Mouse (Mus musculus): Measurements from ENCODE around the gene Tmco4. TPM values are rescaled to one million over a fixed set of nuclear protein-coding genes. Genes with fewer than 3 reads are reported as not detected.

Gene Tmco4
- polyA plus RNA-seq, 1 experiment from 2014 or later = 5.3 TPM

- Histone ChIP-seq H3K27ac (ENCODE audit: low read depth) (no peak overlapping the region), H3K27me3 (ENCODE audit: insufficient read depth, low read length) (no peaks in the 10 kb centered on the region), H3K9me3 (ENCODE audit: low read length) (no peaks in the 10 kb centered on the region), H3K4me1 (ENCODE audit: insufficient read depth) (no peaks in the 10 kb centered on the region), H3K9ac (replicated peaks) (no peak overlapping the region), H3K4me2 (ENCODE audit: low read depth, low read length) (no peak overlapping the region), H3K4me3 (ENCODE audit: low read depth, low read length) (no peak overlapping the region), H3K36me3 (replicated peaks; ENCODE audit: insufficient read depth, low read length) (peaks cover 8% of the 10 kb centered on the region)
- 79% methylated on average over 14 of the region's 14 CpGs for WGBS (ENCODE audit: insufficient replicate concordance)
- TF ChIP-seq CTCF (IDR thresholded peaks at IDR 0.05; ENCODE audit: low read depth) (no peak), EP300 (IDR thresholded peaks at IDR 0.05; ENCODE audit: low read depth) (no peak)
- no peak for ATAC-seq
- DNase-seq = no peak
Observed at GRCm38 (mm10) chr4:139018388-139018787, 45.7 kb downstream of the Tmco4 start.

GRCm38 (mm10) chr4:139018976-139019375, 46.3 kb downstream of the Tmco4 start:
- ATAC-seq (no peak), DNase-seq (no peak)
- Histone ChIP-seq H3K27me3 (ENCODE audit: insufficient read depth, low read length) (no peaks in the 10 kb centered on the region), H3K36me3 (replicated peaks; ENCODE audit: insufficient read depth, low read length) (peaks cover 7% of the 10 kb centered on the region), H3K9ac (replicated peaks) (no peak overlapping the region), H3K4me2 (ENCODE audit: low read depth, low read length) (no peak overlapping the region), H3K4me1 (ENCODE audit: insufficient read depth) (no peaks in the 10 kb centered on the region), H3K4me3 (ENCODE audit: low read depth, low read length) (no peak overlapping the region), H3K9me3 (ENCODE audit: low read length) (no peaks in the 10 kb centered on the region), H3K27ac (ENCODE audit: low read depth) (no peak overlapping the region)
- 77% methylated on average over 4 of the region's 4 CpGs for WGBS (ENCODE audit: insufficient replicate concordance)
- TF ChIP-seq CTCF (IDR thresholded peaks at IDR 0.05; ENCODE audit: low read depth) = no peak
- TF ChIP-seq EP300 (IDR thresholded peaks at IDR 0.05; ENCODE audit: low read depth) = no peak

- 0 out of 2 replicates have a peak, but pooled peaks cover 4% of the 10 kb centered on the region for H3K36me3 ChIP-seq (replicated peaks; ENCODE audit: insufficient read depth, low read length)
- no peaks in the 10 kb centered on the region for H3K4me1 ChIP-seq (ENCODE audit: insufficient read depth)
- H3K4me3 ChIP-seq (ENCODE audit: low read depth, low read length) = no peak overlapping the region
- 38% methylated on average over 13 of the region's 13 CpGs for WGBS (ENCODE audit: insufficient replicate concordance)
- TF ChIP-seq CTCF (IDR thresholded peaks at IDR 0.05; ENCODE audit: low read depth) (no peak), EP300 (IDR thresholded peaks at IDR 0.05; ENCODE audit: low read depth) (no peak)
- peak; percentile 44 for DNase-seq
- no peak overlapping the region for H3K27ac ChIP-seq (ENCODE audit: low read depth)
- no peaks in the 10 kb centered on the region for H3K27me3 ChIP-seq (ENCODE audit: insufficient read depth, low read length)
- no peaks in the 10 kb centered on the region for H3K9me3 ChIP-seq (ENCODE audit: low read length)
- ATAC-seq = peak; percentile 86
- no peak overlapping the region for H3K9ac ChIP-seq (replicated peaks)
- no peak overlapping the region for H3K4me2 ChIP-seq (ENCODE audit: low read depth, low read length)
Observed at GRCm38 (mm10) chr4:139019413-139019812, 46.7 kb downstream of the Tmco4 start.

- no peak overlapping the region for H3K9ac ChIP-seq (replicated peaks)
- 0 out of 2 replicates have a peak, but pooled peaks cover 4% of the 10 kb centered on the region for H3K36me3 ChIP-seq (replicated peaks; ENCODE audit: insufficient read depth, low read length)
- H3K9me3 ChIP-seq (ENCODE audit: low read length) = no peaks in the 10 kb centered on the region
- no peak overlapping the region for H3K27ac ChIP-seq (ENCODE audit: low read depth)
- no peak overlapping the region for H3K4me3 ChIP-seq (ENCODE audit: low read depth, low read length)
- no peak for ATAC-seq
- no peak overlapping the region for H3K4me2 ChIP-seq (ENCODE audit: low read depth, low read length)
- TF ChIP-seq EP300 (IDR thresholded peaks at IDR 0.05; ENCODE audit: low read depth) (no peak), CTCF (IDR thresholded peaks at IDR 0.05; ENCODE audit: low read depth) (no peak)
- WGBS (ENCODE audit: insufficient replicate concordance) = 64% methylated on average over 3 of the region's 3 CpGs
- H3K27me3 ChIP-seq (ENCODE audit: insufficient read depth, low read length) = no peaks in the 10 kb centered on the region
- H3K4me1 ChIP-seq (ENCODE audit: insufficient read depth) = no peaks in the 10 kb centered on the region
- no peak for DNase-seq
Observed at GRCm38 (mm10) chr4:139020385-139020784, 47.7 kb downstream of the Tmco4 start.

- Histone ChIP-seq H3K27ac (ENCODE audit: low read depth) (no peak overlapping the region), H3K4me1 (ENCODE audit: insufficient read depth) (no peaks in the 10 kb centered on the region), H3K9ac (replicated peaks) (no peak overlapping the region), H3K4me2 (ENCODE audit: low read depth, low read length) (no peak overlapping the region), H3K36me3 (replicated peaks; ENCODE audit: insufficient read depth, low read length) (0 out of 2 replicates have a peak, but pooled peaks cover 7% of the 10 kb centered on the region), H3K9me3 (ENCODE audit: low read length) (no peaks in the 10 kb centered on the region), H3K4me3 (ENCODE audit: low read depth, low read length) (no peak overlapping the region), H3K27me3 (ENCODE audit: insufficient read depth, low read length) (no peaks in the 10 kb centered on the region)
- TF ChIP-seq EP300 (IDR thresholded peaks at IDR 0.05; ENCODE audit: low read depth) = no peak
- TF ChIP-seq CTCF (IDR thresholded peaks at IDR 0.05; ENCODE audit: low read depth) = no peak
- WGBS (ENCODE audit: insufficient replicate concordance) = 36% methylated on average over 2 of the region's 2 CpGs
- ATAC-seq (no peak), DNase-seq (no peak)
Observed at GRCm38 (mm10) chr4:139024379-139024778, 51.7 kb downstream of the Tmco4 start.

GRCm38 (mm10) chr4:139030675-139031074, 58.0 kb downstream of the Tmco4 start:
- WGBS (ENCODE audit: insufficient replicate concordance) = 66% methylated on average over 6 of the region's 6 CpGs
- no peak for ATAC-seq
- H3K36me3 ChIP-seq (replicated peaks; ENCODE audit: insufficient read depth, low read length) = peaks cover 9% of the 10 kb centered on the region; the same call in 1 of the 2 replicates
- H3K9ac ChIP-seq (replicated peaks) = no peak overlapping the region
- TF ChIP-seq CTCF (IDR thresholded peaks at IDR 0.05; ENCODE audit: low read depth) = no peak
- no peak for TF ChIP-seq EP300 (IDR thresholded peaks at IDR 0.05; ENCODE audit: low read depth)
- H3K27me3 ChIP-seq (ENCODE audit: insufficient read depth, low read length) = no peaks in the 10 kb centered on the region
- no peak for DNase-seq
- H3K9me3 ChIP-seq (ENCODE audit: low read length) = no peaks in the 10 kb centered on the region
- no peak overlapping the region for H3K4me2 ChIP-seq (ENCODE audit: low read depth, low read length)
- H3K4me3 ChIP-seq (ENCODE audit: low read depth, low read length) = no peak overlapping the region
- H3K27ac ChIP-seq (ENCODE audit: low read depth) = no peak overlapping the region
- H3K4me1 ChIP-seq (ENCODE audit: insufficient read depth) = no peaks in the 10 kb centered on the region

GRCm38 (mm10) chr4:139032521-139032920, 59.8 kb downstream of the Tmco4 start:
- ATAC-seq = no peak
- no peak overlapping the region for H3K4me3 ChIP-seq (ENCODE audit: low read depth, low read length)
- H3K4me1 ChIP-seq (ENCODE audit: insufficient read depth) = no peaks in the 10 kb centered on the region
- TF ChIP-seq EP300 (IDR thresholded peaks at IDR 0.05; ENCODE audit: low read depth) (no peak), CTCF (IDR thresholded peaks at IDR 0.05; ENCODE audit: low read depth) (no peak)
- no peaks in the 10 kb centered on the region for H3K9me3 ChIP-seq (ENCODE audit: low read length)
- no peaks in the 10 kb centered on the region for H3K27me3 ChIP-seq (ENCODE audit: insufficient read depth, low read length)
- peaks cover 17% of the 10 kb centered on the region; the same call in 1 of the 2 replicates for H3K36me3 ChIP-seq (replicated peaks; ENCODE audit: insufficient read depth, low read length)
- H3K4me2 ChIP-seq (ENCODE audit: low read depth, low read length) = no peak overlapping the region
- WGBS (ENCODE audit: insufficient replicate concordance) = 80% methylated on average over 12 of the region's 12 CpGs
- DNase-seq = no peak
- H3K9ac ChIP-seq (replicated peaks) = no peak overlapping the region
- no peak overlapping the region for H3K27ac ChIP-seq (ENCODE audit: low read depth)

All from liver, postnatal 0 days (tissue).